Mouse (Mus musculus): ENCODE data around the gene Stat3. TPM values are rescaled to one million over a fixed set of nuclear protein-coding genes. Genes with fewer than 3 reads are reported as not detected.
A peak's percentile ranks its signal among the peaks of the same experiment; 100 is the strongest.

Stat3 gene
- polyA plus RNA-seq, 1 experiment from 2014 or later, result 84.2 TPM

DNA sequence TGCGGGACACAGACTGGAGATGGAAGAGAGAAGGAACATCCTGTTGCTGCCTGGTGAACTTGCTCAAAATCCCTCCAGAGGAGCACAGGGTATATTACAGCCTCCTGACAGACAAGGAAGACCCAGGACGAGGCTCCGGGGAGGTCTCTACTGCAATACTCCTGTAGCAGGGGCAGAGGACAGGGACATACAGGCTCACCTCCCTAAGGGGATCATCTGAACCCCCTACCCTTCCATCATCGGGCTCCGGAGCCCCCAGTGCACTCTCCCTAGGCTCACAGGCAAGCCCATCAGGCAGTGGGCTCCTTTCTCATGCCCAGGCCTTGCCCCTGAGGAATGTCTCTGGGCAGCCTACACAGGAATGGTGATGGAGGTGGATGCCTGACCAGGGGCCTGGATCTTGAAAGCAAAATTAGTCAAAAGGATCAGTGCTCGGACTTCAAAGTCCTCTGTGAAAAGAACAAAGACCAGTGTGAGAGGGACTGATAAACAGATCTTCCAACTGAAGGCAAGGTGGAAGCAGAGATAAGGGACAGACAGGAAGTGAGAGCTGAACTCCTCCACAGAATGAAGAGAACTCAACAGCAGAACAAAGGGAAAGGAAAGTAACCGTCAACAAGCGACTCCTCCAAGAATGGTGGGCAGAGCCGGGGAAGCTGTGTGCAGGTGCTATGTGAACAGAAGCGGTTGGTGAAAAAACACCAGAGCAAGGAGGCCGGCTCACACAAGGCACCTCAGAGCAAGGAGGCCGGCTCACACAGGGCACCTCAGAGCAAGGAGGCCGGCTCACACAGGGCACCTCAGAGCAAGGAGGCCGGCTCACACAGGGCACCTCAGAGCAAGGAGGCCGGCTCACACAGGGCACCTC lies 47.9 kb downstream of the Stat3 start:
- DNase-seq (ENCODE audit: low spot score), result peak; percentile 89

DNA sequence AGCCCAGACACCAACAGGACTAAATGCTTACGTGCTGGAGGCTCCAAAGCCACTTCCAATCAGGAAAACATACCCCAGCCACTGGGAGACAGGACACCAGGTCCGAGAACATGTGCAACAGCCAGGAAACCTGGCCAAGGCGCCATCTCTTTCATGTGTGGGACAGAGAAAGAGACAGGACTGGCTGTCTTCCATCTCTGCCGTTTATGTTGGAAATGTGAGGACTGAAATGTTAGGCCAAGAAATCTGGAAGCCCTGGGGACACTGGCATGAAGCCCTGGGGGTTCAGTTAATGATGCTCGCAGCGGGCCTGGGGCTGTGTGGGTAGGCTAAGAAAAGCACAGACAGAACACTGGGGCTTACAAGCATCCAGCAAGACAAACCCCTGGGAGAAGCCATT lies 48.9 kb downstream of the Stat3 start:
- DNase-seq (ENCODE audit: low spot score), result no peak

DNA sequence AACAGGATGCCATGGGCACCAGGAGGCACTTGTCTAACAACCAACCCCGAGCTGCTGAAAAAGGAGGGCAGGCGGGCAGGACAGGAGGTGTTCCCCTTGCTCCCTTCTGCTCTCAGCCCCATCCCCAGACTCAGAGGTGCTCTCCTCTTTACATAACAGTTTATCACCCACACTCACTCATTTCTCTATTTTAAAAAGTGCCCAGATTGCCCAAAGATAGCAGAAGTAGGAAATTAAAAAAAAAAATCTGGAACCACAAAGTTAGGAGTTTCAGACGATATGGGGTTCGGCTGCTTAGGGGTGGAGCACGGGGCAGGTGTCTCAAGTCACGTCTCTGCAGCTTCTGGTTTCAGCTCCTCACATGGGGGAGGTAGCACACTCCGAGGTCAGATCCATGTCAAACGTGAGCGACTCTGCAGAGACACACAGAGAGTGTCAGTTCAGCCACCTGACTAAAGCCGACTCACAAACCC lies 51.0 kb downstream of the Stat3 start:
- peak; percentile 45 for DNase-seq (ENCODE audit: low spot score)

DNA sequence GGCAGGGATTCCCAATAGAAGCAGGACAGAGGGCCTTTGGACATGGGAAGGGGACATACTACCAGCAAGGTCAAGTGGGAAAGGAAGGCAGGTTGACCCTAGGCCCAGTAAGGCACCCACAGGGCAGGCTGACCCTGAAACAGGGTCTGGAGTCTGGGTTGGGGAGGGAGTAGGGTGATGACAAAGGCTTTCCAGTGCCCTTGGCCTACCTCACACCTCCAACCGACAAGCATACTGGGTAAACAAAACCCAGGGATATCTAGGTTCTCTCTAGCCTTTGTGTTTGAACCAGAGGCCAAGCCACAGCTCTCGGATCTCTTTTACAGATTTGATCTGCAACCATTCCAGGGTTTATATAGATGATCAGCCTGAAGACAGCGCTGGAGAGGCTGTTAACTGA lies 51.6 kb downstream of the Stat3 start:
- no peak for DNase-seq (ENCODE audit: low spot score)

DNA sequence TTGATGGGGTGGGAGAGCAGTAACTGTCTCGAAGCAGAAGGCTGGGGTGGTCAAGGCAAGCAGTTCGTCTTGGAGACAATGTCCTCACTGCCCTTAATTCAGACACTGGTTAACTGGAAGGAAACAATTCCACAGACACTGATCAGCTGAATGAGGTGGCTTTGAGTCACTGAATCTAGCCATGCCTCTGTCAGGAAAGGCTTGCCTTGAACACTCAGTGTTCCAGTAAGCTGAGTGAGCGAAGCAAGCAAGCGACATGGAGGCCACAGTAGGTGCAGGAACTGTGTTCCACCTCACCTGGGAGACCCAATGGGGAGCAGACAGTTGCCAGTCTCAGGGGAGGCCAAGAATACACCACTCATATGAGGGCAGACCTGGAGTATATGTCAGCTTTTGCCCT lies 52.1 kb downstream of the Stat3 start:
- no peak for DNase-seq (ENCODE audit: low spot score)

DNA sequence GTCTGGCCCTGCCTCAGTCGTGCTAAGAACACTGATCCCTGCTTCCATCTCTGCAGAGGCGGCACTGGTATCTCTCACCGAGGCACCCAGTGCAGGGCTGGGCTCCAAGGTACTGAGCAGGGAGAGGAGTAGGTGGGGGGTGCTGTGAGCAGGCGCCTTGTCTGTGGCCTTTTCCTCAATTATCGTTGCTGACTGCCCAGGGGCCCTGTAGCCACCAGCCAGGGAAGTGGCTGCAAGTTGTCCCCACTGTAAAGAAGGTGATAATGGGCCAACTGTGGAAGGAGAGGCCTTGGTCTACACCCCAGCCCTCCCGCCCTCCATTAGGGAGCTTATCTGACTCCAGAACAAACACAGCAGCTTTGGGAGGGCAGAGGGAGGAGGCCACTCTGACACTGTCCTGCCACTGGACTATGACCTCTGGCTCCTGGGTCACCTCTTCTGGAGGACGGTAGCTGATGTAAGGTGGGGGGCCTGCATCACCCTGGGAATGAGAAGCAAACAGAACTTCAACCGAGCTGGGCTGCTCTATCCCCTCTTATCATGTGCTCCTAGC lies 53.1 kb downstream of the Stat3 start:
- DNase-seq (ENCODE audit: low spot score), result no peak

DNA sequence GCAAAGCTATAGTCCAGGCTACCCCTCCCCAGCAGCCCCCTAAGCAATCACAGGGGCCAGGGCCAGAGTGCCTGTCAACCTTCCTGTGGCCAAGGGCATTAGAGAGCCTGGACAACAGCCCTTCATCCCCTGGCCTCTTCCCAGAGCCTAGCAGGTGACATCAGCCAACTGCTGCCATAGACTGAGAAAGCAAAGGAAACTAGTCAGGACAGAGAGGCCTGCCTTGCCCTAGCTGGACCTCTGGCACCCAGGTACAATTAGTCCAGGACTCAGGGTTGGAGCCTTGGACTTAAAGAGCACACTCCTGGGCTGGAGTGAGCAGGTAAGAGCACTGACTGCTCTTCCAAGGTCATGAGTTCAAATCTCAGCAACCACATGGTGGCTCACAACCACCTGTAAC lies 53.9 kb downstream of the Stat3 start:
- DNase-seq (ENCODE audit: low spot score), result no peak

DNA sequence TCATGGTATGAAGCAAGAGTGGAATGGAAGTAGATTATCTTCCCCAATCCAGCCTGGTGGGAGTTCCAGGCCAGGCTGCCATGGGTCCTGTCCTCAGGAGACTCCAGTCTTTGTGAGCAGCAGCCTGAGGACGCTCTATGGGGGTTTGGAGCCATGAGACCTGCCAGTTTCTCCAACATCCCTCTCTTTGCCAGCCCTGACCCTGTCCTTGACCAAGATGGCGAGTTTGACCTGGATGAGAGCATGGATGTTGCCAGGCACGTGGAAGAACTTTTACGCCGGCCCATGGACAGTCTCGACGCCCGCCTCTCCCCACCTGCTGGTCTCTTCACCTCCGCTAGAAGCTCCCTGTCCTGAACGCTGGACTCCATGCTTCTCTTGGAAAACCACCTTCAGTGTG lies 55.7 kb downstream of the Stat3 start:
- no peak for DNase-seq (ENCODE audit: low spot score)

DNA sequence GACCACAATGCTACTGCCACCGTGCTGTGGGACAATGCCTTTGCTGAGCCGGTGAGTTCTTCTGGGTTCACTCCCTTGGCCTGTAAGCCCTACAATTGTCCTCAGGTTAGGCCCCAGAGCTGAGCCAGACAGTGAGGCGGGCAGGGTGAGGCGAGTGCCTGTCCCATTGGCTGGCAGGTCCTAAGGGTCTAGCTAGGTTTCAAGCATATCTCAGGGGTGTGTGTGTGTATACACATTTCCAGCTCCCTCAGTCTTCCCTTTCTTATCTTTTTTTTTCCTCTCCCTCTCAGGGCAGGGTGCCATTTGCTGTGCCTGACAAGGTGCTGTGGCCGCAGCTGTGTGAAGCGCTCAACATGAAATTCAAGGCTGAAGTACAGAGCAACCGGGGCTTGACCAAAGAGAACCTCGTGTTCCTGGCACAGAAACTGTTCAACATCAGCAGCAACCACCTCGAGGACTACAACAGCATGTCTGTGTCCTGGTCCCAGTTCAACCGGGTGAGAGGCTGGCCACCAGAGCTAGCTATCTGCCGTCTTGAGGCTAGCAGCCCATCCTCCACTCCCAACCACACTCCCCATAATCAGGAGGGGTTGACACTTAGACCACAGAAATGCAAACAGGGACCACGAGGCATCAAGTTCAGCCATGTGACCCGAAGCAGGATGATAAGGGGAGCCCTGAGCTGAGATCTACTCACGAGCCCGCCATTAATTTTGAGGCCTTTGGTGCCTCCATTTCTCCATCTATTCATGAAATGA lies 59.8 kb downstream of the Stat3 start:
- DNase-seq (ENCODE audit: low spot score), result no peak

DNA sequence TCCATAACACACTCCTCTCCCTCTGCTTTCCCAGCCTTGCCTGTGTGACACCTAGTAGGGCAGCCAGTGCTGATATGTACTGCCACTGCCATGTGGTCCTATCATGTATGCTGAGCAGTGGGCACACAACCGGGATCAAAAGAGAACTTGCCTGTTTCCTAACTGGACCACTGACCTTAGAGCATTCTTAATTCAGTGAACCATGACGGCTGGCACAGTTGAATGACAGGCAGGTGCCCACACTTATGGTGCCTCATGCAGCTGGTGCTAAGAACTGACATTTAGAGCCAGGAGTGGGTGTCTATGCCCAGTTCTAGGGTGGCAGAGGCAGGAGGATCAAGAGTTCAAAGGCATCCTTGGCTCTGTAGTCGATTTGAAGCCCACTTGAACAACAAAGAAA lies 63.6 kb downstream of the Stat3 start:
- DNase-seq (ENCODE audit: low spot score), result no peak

DNA sequence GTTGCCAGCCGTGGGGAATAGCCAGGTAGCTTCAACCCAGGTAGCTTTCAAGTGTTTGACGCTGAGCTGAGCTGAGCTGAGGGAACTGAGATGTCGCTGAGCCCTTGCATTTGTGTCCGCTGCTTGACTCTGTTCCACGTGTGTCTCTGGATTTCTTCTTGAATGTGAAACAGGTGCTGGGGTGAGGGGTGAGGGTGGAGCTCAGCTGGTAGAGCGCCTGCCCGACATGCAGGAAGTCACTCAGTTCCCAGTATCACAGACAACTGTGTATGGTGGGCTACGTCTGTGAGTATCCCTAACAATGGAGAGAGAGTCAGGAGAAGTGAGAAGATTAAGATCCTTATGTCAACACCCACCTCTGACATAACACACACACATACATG lies 68.4 kb downstream of the Stat3 start:
- DNase-seq (ENCODE audit: low spot score), result peak; percentile 76

DNA sequence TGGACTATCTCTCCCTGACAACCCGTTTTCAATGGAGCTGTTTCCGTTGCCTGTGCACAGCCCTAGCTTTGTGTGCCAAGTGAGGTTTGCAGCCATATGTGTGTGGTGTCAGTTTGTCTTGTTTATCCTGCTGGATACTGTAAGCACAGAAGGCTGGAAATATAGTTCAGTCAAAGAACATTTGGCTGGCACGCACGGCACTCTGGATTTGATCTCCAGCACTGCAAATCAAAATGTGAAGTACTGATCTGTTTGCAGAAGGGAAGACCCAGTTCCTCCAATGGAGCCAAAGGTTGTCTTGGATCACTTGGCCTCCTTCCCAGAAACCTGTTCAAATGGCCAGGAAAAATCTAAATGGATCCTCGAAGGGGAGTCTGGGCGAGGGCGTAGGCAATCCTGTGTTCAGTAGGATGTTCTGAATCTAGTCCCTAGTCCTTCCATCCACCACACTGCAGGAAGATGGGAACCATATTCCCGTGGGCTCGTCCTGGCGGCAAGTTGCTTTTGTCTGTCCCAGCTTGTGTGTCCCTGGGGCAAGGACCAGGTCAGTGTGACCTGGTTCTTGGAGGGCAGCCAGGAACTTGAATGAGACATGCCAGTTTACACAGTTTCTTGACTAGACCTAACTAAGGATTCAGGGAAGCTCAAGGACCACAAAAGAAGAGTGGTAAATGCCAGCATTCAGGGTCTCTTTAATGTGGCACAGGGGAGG lies 68.9 kb downstream of the Stat3 start:
- no peak for DNase-seq (ENCODE audit: low spot score)

DNA sequence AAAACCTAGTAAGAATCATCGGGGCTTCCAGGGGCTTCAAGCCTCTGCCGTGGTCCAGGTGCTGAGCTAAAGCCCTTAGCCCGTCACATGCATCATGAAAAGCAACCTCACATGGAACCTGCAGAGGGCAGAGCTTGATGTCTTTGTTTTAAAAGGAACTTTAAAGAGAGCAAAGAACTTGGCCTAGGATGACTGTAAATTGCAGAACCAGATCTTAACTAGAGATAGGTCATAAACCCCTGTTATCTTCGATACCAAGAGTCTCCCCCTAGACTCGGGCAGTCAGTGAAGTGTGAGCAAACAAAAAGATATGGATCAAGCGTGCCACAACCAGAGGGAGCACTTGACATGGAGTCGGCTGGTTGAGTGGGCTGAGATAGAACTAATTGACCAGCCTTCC lies 73.7 kb downstream of the Stat3 start:
- peak; percentile 42 for DNase-seq (ENCODE audit: low spot score)

DNA sequence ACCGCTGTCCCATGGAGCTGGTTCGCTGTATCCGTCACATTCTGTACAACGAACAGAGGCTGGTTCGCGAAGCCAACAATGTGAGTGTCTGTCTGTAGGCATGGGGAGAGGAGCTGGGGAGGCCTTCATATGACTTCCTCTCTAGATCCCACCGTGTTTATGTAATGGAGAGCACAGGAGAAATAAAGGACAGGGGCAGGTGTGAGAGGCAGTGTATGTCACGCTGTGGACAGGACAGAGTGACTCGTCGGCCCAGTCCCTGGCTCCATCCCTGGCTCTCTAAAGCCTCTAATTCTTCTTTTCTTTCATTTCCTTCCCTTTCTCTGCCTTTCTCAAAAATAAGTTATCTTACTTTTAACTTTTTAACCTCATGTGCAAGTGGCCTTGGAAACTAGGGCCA lies 76.2 kb downstream of the Stat3 start:
- DNase-seq (ENCODE audit: low spot score), result no peak

DNA sequence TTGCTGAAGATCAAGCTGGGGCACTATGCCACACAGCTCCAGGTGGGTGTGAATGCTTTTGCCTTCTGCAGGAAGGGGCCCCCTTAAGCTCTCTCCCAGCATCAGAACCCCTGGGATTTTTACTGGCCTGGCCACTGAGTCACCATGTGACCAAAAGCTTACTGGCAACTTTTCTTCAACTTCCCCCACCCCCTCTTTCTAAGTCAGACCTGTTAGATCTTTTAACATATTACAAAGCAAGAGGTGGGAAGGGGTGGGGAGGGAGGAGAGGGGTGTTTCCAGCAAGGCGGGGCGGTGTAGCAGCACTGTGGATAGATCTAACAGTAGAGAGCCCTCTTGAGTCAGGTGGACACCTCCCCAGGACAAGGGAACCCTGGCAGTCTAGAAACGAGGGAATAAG lies 77.5 kb downstream of the Stat3 start:
- DNase-seq (ENCODE audit: low spot score), result peak; percentile 21

DNA sequence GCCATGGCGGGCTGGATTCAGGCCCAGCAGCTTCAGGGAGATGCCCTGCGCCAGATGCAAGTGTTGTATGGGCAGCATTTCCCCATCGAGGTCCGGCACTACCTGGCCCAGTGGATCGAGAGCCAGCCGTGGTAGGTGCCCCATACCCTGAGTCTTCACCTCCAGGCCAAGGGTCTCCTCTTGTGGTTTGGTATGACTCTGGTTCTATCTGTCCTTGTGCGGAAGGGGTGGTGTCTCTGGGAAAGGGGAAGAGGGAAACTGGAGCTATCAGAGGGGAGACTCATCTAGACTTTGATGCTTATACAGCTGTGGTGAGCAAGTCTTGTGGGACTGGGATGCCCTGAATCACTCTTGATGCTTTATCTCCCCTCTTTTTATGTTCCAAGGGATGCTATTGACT lies 78.0 kb downstream of the Stat3 start:
- DNase-seq (ENCODE audit: low spot score), result no peak

DNA sequence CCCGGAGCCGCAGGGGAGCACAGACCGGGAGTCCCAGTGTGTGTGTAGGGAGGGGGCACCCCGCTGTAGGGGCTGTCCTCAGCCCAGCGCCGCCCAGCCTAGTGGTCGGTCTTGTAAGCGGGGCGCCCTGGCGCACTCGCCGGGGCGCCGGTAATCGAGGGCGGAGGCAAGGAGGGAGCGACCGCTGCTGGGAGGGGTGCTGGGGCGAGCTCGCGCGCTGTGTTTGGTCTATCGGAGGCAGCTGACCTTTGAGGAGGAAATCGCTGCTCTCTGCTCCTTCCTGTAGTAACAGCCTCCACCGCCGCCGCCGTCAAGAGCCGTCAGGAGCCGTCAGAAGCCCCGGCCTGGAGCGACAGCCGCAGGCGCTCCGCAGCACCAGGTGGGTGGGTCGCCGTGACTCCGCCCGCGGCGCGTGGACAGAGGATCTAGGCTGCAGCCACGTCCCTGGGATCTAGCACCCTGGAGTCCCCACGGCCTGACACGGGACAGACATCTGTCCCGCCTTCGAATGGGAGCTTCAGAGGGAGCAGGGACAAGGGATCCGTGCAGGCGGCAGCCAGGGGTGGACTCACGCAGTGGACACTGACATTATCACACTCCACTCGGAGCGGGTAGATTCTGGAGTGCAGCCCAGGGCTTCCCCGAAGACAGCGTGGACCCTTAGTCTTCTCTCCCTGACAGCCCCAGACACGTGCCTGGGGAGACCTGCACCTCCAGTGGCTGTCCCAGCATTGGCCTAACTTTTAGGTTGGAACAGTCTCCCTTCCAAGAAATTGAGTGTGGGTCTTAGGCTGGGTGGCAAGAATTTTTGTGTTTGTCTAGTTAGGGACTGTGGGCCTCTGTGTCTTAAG lies 78.9 kb downstream of the Stat3 start:
- DNase-seq (ENCODE audit: low spot score), result peak; percentile 90

DNA sequence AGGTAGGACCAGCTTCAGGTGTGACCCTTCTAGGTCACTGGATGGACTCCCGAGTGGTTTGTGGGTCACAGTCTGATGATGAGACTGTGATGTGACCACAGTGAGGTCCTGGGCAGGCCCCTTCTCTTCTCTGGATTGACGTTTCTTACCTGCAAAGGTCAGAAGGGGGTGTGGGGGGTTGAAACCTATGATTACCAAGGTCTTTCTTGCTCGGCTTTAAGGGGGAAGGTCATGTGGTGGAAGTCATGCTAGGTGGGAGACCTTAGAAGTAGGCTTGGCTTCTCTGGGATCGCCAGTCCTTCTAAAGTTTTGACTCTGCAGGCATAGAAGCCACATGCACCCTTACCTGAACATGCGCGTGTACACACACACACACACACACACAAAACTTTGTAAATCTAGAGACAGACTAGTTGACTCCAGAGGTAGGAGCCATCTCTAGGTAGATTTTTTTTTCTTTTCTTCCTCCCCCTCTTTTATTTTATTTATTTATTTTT lies 79.7 kb downstream of the Stat3 start:
- DNase-seq (ENCODE audit: low spot score), result no peak

DNA sequence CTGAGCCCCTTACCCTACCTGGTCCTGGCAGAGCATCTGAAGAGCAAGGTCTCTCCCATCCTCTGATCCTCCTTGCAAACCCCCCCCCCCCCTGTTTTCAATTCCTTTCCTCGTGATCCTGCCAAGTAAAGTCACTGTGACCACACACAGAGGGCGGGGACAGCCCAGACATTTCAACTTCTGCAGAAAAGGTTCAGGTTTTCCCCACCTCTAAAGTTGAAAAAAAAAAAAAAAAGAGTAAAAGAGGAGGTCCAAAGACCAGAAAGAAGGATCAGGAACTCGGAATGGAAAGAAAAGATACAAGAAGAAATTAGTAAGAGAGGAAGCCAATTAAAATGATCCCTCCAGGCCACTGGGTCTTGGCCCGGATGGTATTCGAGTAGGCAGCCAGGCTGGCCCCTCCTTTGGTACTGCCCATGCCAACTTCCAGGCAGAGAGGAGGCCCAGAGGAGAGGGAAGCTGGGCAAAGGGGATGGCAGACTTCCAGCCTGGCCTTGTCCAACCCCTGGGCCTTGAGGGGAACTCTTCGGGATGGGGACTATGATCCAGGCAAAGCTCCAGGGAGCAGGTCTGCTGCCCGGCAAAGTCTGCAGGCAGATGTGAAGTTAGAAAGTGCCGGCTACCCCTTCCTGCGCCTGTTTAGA lies 80.3 kb downstream of the Stat3 start, which contains the start of gene Stat5a:
Gene Stat5a, plus strand, starts transcription at position 417 of the 644 bp plus-strand sequence.
- no peak for DNase-seq (ENCODE audit: low spot score)

DNA sequence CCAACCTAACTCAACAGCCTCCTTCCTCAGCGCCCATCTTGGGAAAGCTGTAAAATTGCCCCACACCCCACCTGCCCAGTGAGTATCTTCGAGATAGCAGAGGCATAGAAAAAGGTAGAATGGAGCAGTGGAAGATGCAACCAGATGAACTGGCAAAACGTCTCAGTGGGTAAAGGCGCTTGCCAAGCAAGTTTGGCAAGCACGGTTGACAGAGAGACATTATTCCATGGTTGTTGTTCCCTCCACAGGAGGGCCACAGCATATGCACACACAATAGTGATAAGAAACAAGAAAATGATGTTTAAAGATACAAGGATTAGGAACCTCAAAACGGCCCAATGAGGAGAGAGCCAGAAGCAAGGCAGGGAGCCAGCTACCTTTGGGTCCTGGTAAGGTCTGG lies 81.4 kb downstream of the Stat3 start:
- no peak for DNase-seq (ENCODE audit: low spot score)

Data from thymus, postnatal 0 days (tissue).